21 mouse cellular contexts compared by ENCODE assay signal in genomic region chr12:116293599-116294292, GRCm38 (mm10). TPM values are rescaled to one million over a fixed set of nuclear protein-coding genes. Genes with fewer than 3 reads are reported as not detected.
A peak's percentile ranks its signal among the peaks of the same experiment; 100 is the strongest.
DNase-seq lines count a peak whose midpoint lies in the region; ATAC-seq and TF ChIP-seq lines count a peak whose summit lies in the region.
"Had no signal": no experiment of that assay in that cellular context is flagged by ENCODE, and none has a peak within 500 bp of the region (broad histone marks: within the 10 kb centered on the region; RNA-seq: fewer than 3 reads in every experiment).

No protein-coding gene starts in this region.

- H3K9me3 ChIP-seq in intestine, postnatal 0 days (ENCODE audit: control insufficient read depth): no peaks in the 10 kb centered on the region
- H3K9me3 ChIP-seq: heart, embryonic 13.5 days; kidney, embryonic 15.5 days; liver, embryonic 13.5 days; neural tube, embryonic 12.5 days had no signal

- H3K4me1 ChIP-seq in intestine, postnatal 0 days (replicated peaks; ENCODE audit: control insufficient read depth, insufficient read depth, low read length): no peaks in the 10 kb centered on the region; the same call in 1 of the 2 replicates
- H3K4me1 ChIP-seq: heart, embryonic 13.5 days; kidney, embryonic 15.5 days; neural tube, embryonic 12.5 days had no signal

- H3K27ac ChIP-seq in intestine, postnatal 0 days (ENCODE audit: low read depth, low read length): no peak overlapping the region
- H3K27ac ChIP-seq: heart, embryonic 13.5 days; hindbrain, embryonic 14.5 days; kidney, embryonic 15.5 days; liver, embryonic 13.5 days; neural tube, embryonic 12.5 days had no signal

- WGBS in intestine, postnatal 0 days: 69% methylated on average over 4 of the region's 4 CpGs

- no peak for ATAC-seq in intestine, postnatal 0 days

- no peak overlapping the region for H3K9ac ChIP-seq in intestine, postnatal 0 days (ENCODE audit: low read depth, low read length)
- H3K9ac ChIP-seq: heart, embryonic 13.5 days; hindbrain, embryonic 14.5 days; kidney, embryonic 15.5 days; liver, embryonic 13.5 days; neural tube, embryonic 12.5 days had no signal

- intact Hi-C loops in heart, postnatal 14 days (cut with DNase I): no loop called here
- intact Hi-C loops in left cerebral cortex, postnatal 36 days (cut with DNase I): no loop called here

- DNase-seq in heart, adult 8-10 months (ENCODE audit: low spot score): peak; percentile 44
- no peak for DNase-seq in heart, postnatal 14 days
- peak; percentile 13 to 29 for DNase-seq in left cerebral cortex, adult 9 months (ENCODE audit: low spot score in 2 of 2)
- DNase-seq in left cerebral cortex, postnatal 36 days (ENCODE audit: low spot score in 2 of 2): no peak
- DNase-seq in Muller cell, postnatal 12 days (ENCODE audit: inconsistent ontology term): peak; percentile 57
- no peak for DNase-seq in testis, postnatal 14 days (ENCODE audit: low spot score)
- DNase-seq: adrenal gland, postnatal 36 days; cerebellum, adult 11 months; layer of hippocampus, postnatal 36 days; liver, embryonic 13.5 days; midbrain, embryonic 14.5 days; retina, postnatal 1 day; thymus, postnatal 14 days had no signal

- H3K4me2 ChIP-seq in myocyte (ENCODE audit: low read depth): peak overlapping the region; percentile 67
- no peak overlapping the region for H3K4me2 ChIP-seq in intestine, postnatal 0 days (replicated peaks; ENCODE audit: low read depth)
- H3K4me2 ChIP-seq: heart, embryonic 13.5 days; hindbrain, embryonic 14.5 days; kidney, embryonic 15.5 days; liver, embryonic 13.5 days; neural tube, embryonic 12.5 days had no signal

- H3K79me2 ChIP-seq in myocyte (ENCODE audit: control insufficient read depth, insufficient read depth): peaks cover 71% of the 10 kb centered on the region

- H3K27me3 ChIP-seq in myocyte (ENCODE audit: control insufficient read depth, insufficient read depth, insufficient read length): no peaks in the 10 kb centered on the region
- no peaks in the 10 kb centered on the region for H3K27me3 ChIP-seq in intestine, postnatal 0 days (replicated peaks; ENCODE audit: control insufficient read depth, insufficient read depth, low read length)
- H3K27me3 ChIP-seq: heart, embryonic 13.5 days; kidney, embryonic 15.5 days; liver, embryonic 13.5 days; neural tube, embryonic 12.5 days had no signal

- no peak overlapping the region for H3ac ChIP-seq in myocyte (ENCODE audit: control insufficient read depth, insufficient read length)

- peaks cover 4% of the 10 kb centered on the region for H3K36me3 ChIP-seq in myocyte (ENCODE audit: control insufficient read depth, insufficient read depth)
- H3K36me3 ChIP-seq in intestine, postnatal 0 days (ENCODE audit: control insufficient read depth, insufficient read depth): no peaks in the 10 kb centered on the region
- H3K36me3 ChIP-seq: heart, embryonic 13.5 days; kidney, embryonic 15.5 days; liver, embryonic 13.5 days; neural tube, embryonic 12.5 days had no signal

- no peak for TF ChIP-seq CTCF in intestine, postnatal 0 days (IDR thresholded peaks at IDR 0.05; ENCODE audit: low read depth)

- TF ChIP-seq POLR2A in myocyte (IDR thresholded peaks at IDR 0.05; ENCODE audit: insufficient read length, low read depth): no peak

- no peak overlapping the region for H3K4me3 ChIP-seq in myocyte
- no peak overlapping the region for H3K4me3 ChIP-seq in intestine, postnatal 0 days (ENCODE audit: low read depth, low read length)
- H3K4me3 ChIP-seq: heart, embryonic 13.5 days; kidney, embryonic 15.5 days; liver, embryonic 13.5 days; neural tube, embryonic 12.5 days had no signal

TF ChIP-seq in myocyte, 11 proteins besides CTCF, POLR2A, EP300 and RAD21:
- TF ChIP-seq CEBPB (IDR thresholded peaks at IDR 0.05; ENCODE audit: insufficient read depth, poor library complexity, severe bottlenecking) (0 out of 2 replicates have a peak, but pooled peaks have one; percentile 27), REST (IDR thresholded peaks at IDR 0.05; ENCODE audit: insufficient read depth, insufficient read length) (no peak)
TF ChIP-seq in myocyte: peak in this region for 1.

RNA-seq across cellular contexts. Expression of gene Esyt2, which starts 12.8 kb away (rescaled TPM):
- total RNA-seq in heart, adult 8-10 months (2022): 10 to 100 TPM; 23.3 to 27.6 (median 24.1) TPM
- 10 to 100 TPM; 30.9 to 34.7 TPM for total RNA-seq in heart, postnatal 14 days (2021)
- total RNA-seq in left cerebral cortex, postnatal 36 days (2021): 10 to 100 TPM; 48.8 to 70.1 TPM
- polyA plus RNA-seq in myocyte (2012; fragmentation: generic; extraction: Trizol): 16.1 TPM
- 14.1 and 14.9 TPM in 2 replicates for polyA plus RNA-seq in intestine, postnatal 0 days (2015; fragmentation: Nextera tagmentation; extraction: Ambion mirVana)

RNA-seq across cellular contexts. Expression of gene Gm11027, which starts 18.6 kb away (rescaled TPM):
- total RNA-seq in heart, adult 8-10 months (2022): not detected
- not detected for total RNA-seq in heart, postnatal 14 days (2021)
- not detected for total RNA-seq in left cerebral cortex, postnatal 36 days (2021)
- not detected for polyA plus RNA-seq in myocyte (2012; fragmentation: generic; extraction: Trizol)
- not detected in 2 replicates for polyA plus RNA-seq in intestine, postnatal 0 days (2015; fragmentation: Nextera tagmentation; extraction: Ambion mirVana)
- total RNA-seq: adrenal gland, postnatal 36 days; common myeloid progenitor, adult 5-6 weeks; layer of hippocampus, postnatal 36 days had no signal
- polyA plus RNA-seq: frontal cortex, adult 2 months; heart, embryonic 13.5 days; hindbrain, embryonic 14.5 days; kidney, embryonic 15.5 days; liver, embryonic 13.5 days; midbrain, embryonic 14.5 days; neural tube, embryonic 12.5 days had no signal

RNA-seq across cellular contexts. Expression of gene Wdr60, which starts 30.9 kb away (rescaled TPM):
- total RNA-seq in heart, adult 8-10 months (2022): 1 to 10 TPM; 1.5 to 2.9 (median 2.3) TPM
- 1 to 10 TPM; 2.7 to 2.8 TPM for total RNA-seq in heart, postnatal 14 days (2021)
- total RNA-seq in left cerebral cortex, postnatal 36 days (2021): 10 to 100 TPM; 15.4 to 23.8 TPM
- polyA plus RNA-seq in myocyte (2012; fragmentation: generic; extraction: Trizol): 4.5 TPM
- polyA plus RNA-seq in intestine, postnatal 0 days (2015; fragmentation: Nextera tagmentation; extraction: Ambion mirVana): 4.4 and 6.5 TPM in 2 replicates

Comparison
In these comparisons a context has a peak if more than half of its experiments do, and no peak if none do; other contexts are left out.
1. DNase-seq: peak in heart, adult 8-10 months (single experiment), left cerebral cortex, adult 9 months (2 of 2) and Muller cell, postnatal 12 days (single experiment); none in heart, postnatal 14 days (0 of 2), left cerebral cortex, postnatal 36 days (0 of 2) and testis, postnatal 14 days (single experiment).
2. RNA of gene Wdr60, which starts 30.9 kb away (total RNA-seq): 15.4 to 23.8 TPM in left cerebral cortex, postnatal 36 days; 2.7 to 2.8 TPM in heart, postnatal 14 days and 1.5 to 2.9 TPM in heart, adult 8-10 months; every median in the first group is over 4 times any median in the second.